Mouse (Mus musculus): ENCODE results near the gene Zfp688. TPM values are rescaled to one million over a fixed set of nuclear protein-coding genes. Genes with fewer than 3 reads are reported as not detected.
"Not testable (repeated sequence)": the region's sequence is repeated elsewhere in the genome, so short reads cannot be mapped to it uniquely, and the experiment has no call there.

Zfp688 gene
- total RNA-seq (2021), result 10 to 100 TPM; 12.7 to 15.7 TPM
- long read RNA-seq, experiment 1, partial matches to known transcripts, result 3 of 15 reads
- long read RNA-seq, experiment 1, other reads (novel, unspliced or antisense), result 8 of 15 reads
- long read RNA-seq, experiment 2, partial matches to known transcripts, result 0 of 14 reads
- long read RNA-seq, experiment 2, other reads (novel, unspliced or antisense), result 9 of 14 reads

DNA sequence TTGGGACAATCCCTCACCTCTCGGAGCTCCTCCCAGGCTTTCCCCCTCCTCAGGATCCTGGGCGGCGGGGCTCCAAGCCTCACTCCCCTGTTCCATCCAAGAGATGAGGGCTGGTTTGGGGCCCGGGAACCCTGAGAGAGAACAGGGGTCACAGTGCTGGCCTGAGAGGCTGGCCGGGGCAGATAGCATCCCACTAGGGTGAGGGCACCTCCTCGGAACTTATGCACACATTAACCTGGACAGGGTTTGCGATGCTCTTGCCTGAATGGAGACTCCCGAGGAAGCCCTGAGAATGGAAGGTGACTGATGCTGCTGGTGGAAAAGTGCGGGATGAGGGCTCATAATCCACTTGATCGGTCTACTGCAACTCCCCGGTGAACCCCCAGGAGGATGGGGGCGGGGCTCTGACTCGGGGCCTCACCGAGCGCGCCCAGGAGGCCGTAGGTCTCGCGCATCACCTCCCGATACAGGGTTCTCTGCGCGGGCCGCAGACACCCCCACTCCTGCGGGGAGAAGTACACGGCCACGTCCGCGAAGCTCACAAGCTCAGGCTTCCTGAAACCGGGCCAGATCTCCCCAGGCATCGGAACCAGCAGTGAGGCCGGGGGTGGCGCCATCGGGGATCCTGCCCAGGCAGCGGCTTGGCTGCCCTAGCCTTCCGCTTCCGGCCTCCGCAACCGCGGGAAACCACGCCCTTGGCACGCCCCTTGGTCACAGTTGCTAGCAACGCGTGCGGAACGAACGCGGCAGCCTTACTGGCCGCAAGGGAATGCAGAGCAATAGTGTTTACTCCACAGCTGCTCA is at the start of gene Zfp688:
Gene Zfp688 (minus strand): TSS at position 681 of the 804 bp plus-strand sequence.
- peak; percentile 91 to 94 for DNase-seq (ENCODE audit: low spot score in 2 of 2)

GRCm38 (mm10) chr7:127471646-127472010 is 49.8 kb upstream of the Zfp688 start:
- no peak for DNase-seq (ENCODE audit: low spot score in 2 of 2)

- DNase-seq (ENCODE audit: low spot score in 2 of 2), result peak; percentile 89 to 93
Measured at GRCm38 (mm10) chr7:127470743-127471645, 49.1 kb upstream of the Zfp688 start.

DNA sequence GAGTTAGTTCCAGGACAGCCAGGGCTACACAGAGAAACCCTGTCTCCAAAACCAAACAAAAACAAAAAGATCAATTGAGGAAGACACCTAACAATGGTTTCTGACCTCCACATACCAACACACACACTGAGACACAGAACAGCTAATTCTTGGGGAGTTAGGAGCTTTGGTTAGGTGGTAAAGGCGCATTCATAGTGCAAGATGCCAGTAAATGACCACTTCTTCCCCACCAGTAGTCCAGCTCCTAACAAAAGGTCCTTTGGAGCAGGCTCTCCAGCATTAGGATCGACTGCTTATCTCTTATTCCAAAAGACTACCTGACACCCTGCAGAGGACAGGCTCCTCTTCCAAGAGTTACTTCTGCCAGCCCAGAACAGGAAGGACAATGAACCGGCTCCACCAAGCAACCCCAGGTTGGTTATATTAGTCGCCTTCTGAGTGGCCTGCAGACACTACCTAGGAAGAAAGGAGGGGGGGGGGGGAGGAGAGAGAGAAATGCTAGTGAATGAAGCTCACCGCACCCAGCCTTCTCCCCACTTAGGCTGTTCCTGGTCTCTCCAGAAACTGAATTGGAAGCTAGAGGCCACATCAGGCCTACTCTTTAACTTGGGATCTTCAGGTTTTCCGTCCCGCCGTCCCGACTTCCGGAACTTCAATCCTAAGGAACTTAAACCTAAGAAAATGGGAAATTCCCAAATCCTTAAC is 48.3 kb upstream of the Zfp688 start:
- no peak for DNase-seq (ENCODE audit: low spot score in 2 of 2)

- DNase-seq (ENCODE audit: low spot score in 2 of 2), result no peak
Measured at GRCm38 (mm10) chr7:127466606-127467005, 44.7 kb upstream of the Zfp688 start.

- DNase-seq (ENCODE audit: low spot score in 2 of 2), result not testable (repeated sequence)
Measured at GRCm38 (mm10) chr7:127465670-127466069, 43.8 kb upstream of the Zfp688 start.

GRCm38 (mm10) chr7:127465191-127465590 is 43.3 kb upstream of the Zfp688 start:
- no peak for DNase-seq (ENCODE audit: low spot score in 2 of 2)

DNA sequence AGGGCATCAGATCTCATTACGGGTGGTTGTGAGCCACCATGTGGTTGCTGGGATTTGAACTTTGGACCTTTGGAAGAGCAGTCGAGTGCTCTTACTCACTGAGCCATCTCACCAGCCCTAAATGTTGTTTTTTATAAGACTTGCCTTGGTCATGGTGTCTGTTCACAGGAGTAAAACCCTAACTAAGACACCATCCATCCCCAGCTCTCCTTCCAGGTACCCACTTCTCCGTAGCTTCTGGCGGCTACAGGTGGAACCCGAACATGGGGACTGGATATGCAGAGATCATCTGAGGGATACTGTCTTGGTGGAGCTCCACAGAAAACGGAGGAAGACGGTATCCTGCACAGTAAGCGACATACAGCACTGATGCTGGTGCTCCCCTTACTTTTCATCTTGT is 37.4 kb upstream of the Zfp688 start, which contains the start of gene Prr14:
Gene Prr14 (plus strand): TSS at position 301 of the 400 bp plus-strand sequence.
- DNase-seq (ENCODE audit: low spot score in 2 of 2), result not testable (repeated sequence)

GRCm38 (mm10) chr7:127458371-127459122 is 36.7 kb upstream of the Zfp688 start:
- DNase-seq (ENCODE audit: low spot score in 2 of 2), result not testable (repeated sequence)

GRCm38 (mm10) chr7:127454905-127455304 is 33.0 kb upstream of the Zfp688 start:
- DNase-seq (ENCODE audit: low spot score in 2 of 2), result no peak

DNA sequence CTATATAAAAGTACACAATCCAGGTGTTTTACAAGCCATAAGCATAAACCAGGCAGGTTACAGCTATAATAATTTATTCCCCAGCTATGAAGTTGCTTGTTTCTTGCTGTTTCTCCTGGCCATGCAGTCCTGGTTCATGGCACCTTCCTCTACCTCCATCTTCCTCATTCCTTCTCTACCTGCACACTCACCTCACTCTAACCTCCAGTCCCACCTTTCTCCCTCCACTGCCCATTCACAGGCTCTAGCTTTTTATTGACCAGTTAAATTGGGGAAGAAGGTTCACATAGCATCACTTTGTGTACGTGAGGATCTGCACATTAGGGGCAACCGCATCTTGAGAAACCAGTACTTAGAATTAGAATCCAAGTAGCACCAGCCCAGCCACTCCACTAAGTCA is 31.2 kb upstream of the Zfp688 start:
- DNase-seq (ENCODE audit: low spot score in 2 of 2), result no peak

DNA sequence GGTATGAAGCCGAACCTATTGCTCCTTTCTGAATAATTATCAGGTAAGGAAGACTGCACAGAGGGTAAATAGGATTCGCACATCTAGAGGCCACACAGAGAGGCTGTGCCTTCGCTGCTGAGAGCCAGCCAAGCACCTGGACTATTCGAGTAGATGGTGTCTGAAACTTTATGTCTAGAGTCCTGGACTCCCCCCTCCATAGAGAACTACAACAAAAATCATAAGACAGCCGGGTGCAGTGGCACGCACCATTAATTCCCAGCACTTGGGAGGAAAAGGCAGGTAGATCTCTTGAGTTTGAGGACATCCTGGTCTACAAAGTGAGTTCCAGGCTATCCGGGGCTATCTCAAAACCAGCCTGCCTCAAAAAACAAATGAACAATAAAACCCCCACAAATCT is 28.1 kb upstream of the Zfp688 start:
- DNase-seq (ENCODE audit: low spot score in 2 of 2), result no peak

- DNase-seq (ENCODE audit: low spot score in 2 of 2), result peak; percentile 89 to 94
Measured at GRCm38 (mm10) chr7:127448521-127449300, 26.8 kb upstream of the Zfp688 start, which contains the start of gene Zfp689. Zfp689 (minus strand) TSS chr7:127449158.

DNA sequence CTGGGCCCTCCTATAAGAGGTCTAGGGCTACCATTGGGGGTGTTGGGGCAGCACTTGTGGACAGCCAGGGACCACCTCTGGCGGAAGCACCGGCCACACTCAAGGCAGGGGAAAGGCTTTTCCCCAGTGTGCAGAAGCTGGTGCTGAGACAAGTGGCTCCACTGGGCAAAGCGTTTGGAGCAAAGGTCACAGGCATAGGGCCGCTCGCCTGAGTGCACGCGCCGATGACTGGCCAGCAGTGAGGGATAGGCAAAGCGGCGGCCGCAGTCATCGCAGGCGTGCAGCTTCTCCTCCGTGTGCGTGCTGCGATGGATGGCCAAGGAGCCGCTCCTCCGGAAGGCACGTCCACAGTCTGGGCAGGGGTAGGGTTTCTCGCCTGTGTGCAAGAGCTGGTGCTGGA is 22.1 kb upstream of the Zfp688 start:
- no peak for DNase-seq (ENCODE audit: low spot score in 2 of 2)

GRCm38 (mm10) chr7:127437724-127438123 is 15.9 kb upstream of the Zfp688 start:
- no peak for DNase-seq (ENCODE audit: low spot score in 2 of 2)

- no peak for DNase-seq (ENCODE audit: low spot score in 2 of 2)
Measured at GRCm38 (mm10) chr7:127435206-127435605, 13.3 kb upstream of the Zfp688 start.

- DNase-seq (ENCODE audit: low spot score in 2 of 2), result no peak
Measured at GRCm38 (mm10) chr7:127426354-127426753, 4.5 kb upstream of the Zfp688 start.

GRCm38 (mm10) chr7:127425911-127426310 is 4.0 kb upstream of the Zfp688 start:
- DNase-seq (ENCODE audit: low spot score in 2 of 2), result no peak

DNA sequence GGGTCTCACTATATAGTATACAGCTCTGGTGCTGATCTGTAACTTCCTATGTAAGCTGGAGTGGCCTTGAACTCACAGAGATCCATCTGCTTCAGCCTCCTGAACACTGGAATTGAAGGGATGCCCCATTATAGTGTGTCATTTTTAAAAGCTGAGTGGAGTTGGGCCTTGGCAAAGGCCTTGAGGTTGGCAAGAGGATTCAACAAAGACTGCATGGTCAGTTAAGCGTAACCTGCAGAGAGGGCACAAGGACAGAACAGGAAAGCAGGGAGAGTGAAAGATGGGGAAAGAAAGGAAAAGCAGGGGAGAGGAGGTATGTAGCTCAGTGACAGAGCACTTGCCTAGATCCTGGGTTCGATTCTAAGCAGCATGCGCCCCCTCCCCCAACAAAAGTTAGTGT is 3.4 kb upstream of the Zfp688 start:
- no peak for DNase-seq (ENCODE audit: low spot score in 2 of 2)

All from left cerebral cortex, adult 18-20 months (tissue).